Mouse (Mus musculus) testis, adult 2 months (tissue): Measurements from ENCODE around the gene Rpl35. TPM values are rescaled to one million over a fixed set of nuclear protein-coding genes. Genes with fewer than 3 reads are reported as not detected.

ENCODE experiments used
- H3K27ac ChIP-seq: fragments of 200-500 bp; 2 replicates; pipeline ENCODE4 v1.5.1; 2012; ENCODE audit warnings: low read depth, low read length; ENCODE audit not compliant: control insufficient read depth, insufficient read depth
- H3K27me3 ChIP-seq: fragments of 200-500 bp; 2 replicates; pipeline ENCODE4 v1.6.1; 2012; ENCODE audit warnings: mild to moderate bottlenecking, low read length, moderate library complexity; ENCODE audit not compliant: control insufficient read depth, insufficient read depth
- H3K36me3 ChIP-seq: fragments of 200-500 bp; 2 replicates; pipeline ENCODE4 v1.6.1; 2012; ENCODE audit warnings: mild to moderate bottlenecking, low read length; ENCODE audit not compliant: control insufficient read depth, insufficient read depth
- H3K4me1 ChIP-seq: fragments of 200-500 bp; 2 replicates; pipeline ENCODE4 v1.6.1; 2012; ENCODE audit warnings: low read length; ENCODE audit not compliant: control insufficient read depth, insufficient read depth
- H3K4me3 ChIP-seq: fragments of 200-500 bp; 2 replicates; pipeline ENCODE4 v1.5.1; 2012; ENCODE audit warnings: low read depth, mild to moderate bottlenecking, low read length, moderate library complexity, mixed read lengths; ENCODE audit not compliant: control insufficient read depth
- CTCF ChIP-seq: fragments of 200-500 bp; IDR thresholded peaks from 2 replicates; pipeline ENCODE4 v1.5.1; 2012; ENCODE audit warnings: low read depth, mild to moderate bottlenecking, inconsistent platforms, low read length, moderate library complexity; ENCODE audit not compliant: control insufficient read depth, insufficient read depth, insufficient replicate concordance
- POLR2A ChIP-seq: fragments of 200-500 bp; IDR thresholded peaks from 2 replicates; pipeline ENCODE4 v1.6.1; 2012; ENCODE audit warnings: low read depth, mild to moderate bottlenecking, inconsistent platforms, low read length, moderate library complexity; ENCODE audit not compliant: control insufficient read depth
- polyA plus RNA-seq: library from polyadenylated mRNA; depleted of rRNA; stranded (reverse); fragments of >200 nt; gene quantifications from 2 replicates; pipeline ENCODE4 v1.2.3, GENCODE M21; 2012

Rpl35 gene
- polyA plus RNA-seq, 1 experiment: 162 TPM

GRCm38 (mm10) chr2:38986580-38986979 is 18.8 kb downstream of the Rpl35 start:
- no peaks in the 10 kb centered on the region; the same call in 1 of the 2 replicates for H3K4me1 ChIP-seq
- H3K4me3 ChIP-seq: peak overlapping the region; percentile 29
- H3K27me3 ChIP-seq: no peaks in the 10 kb centered on the region
- TF ChIP-seq CTCF: no peak
- TF ChIP-seq POLR2A: no peak
- no peaks in the 10 kb centered on the region for H3K36me3 ChIP-seq
- H3K27ac ChIP-seq: no peak overlapping the region

- Histone ChIP-seq H3K36me3 (no peaks in the 10 kb centered on the region), H3K4me3 (no peak overlapping the region), H3K4me1 (no peaks in the 10 kb centered on the region), H3K27me3 (no peaks in the 10 kb centered on the region), H3K27ac (no peak overlapping the region)
- no peak for TF ChIP-seq POLR2A
- peak; percentile 70; the same call in 1 of the 2 replicates for TF ChIP-seq CTCF
Measured at GRCm38 (mm10) chr2:38983456-38983855, 22.0 kb downstream of the Rpl35 start.

- no peak for TF ChIP-seq POLR2A
- no peak for TF ChIP-seq CTCF
- Histone ChIP-seq H3K27me3 (no peaks in the 10 kb centered on the region), H3K36me3 (no peaks in the 10 kb centered on the region), H3K4me1 (peaks cover 3% of the 10 kb centered on the region), H3K4me3 (no peak overlapping the region), H3K27ac (no peak overlapping the region)
Measured at GRCm38 (mm10) chr2:38977837-38978236, 27.6 kb downstream of the Rpl35 start.

GRCm38 (mm10) chr2:38975941-38976805 is 29.3 kb downstream of the Rpl35 start:
- H3K4me1 ChIP-seq: peaks cover 3% of the 10 kb centered on the region
- TF ChIP-seq POLR2A (no peak), CTCF (no peak)
- H3K36me3 ChIP-seq: no peaks in the 10 kb centered on the region
- H3K27ac ChIP-seq: no peak overlapping the region
- H3K4me3 ChIP-seq: no peak overlapping the region
- no peaks in the 10 kb centered on the region for H3K27me3 ChIP-seq

GRCm38 (mm10) chr2:38975181-38975580 is 30.2 kb downstream of the Rpl35 start:
- H3K4me3 ChIP-seq: 0 out of 2 replicates have a peak overlapping the region, but pooled peaks have one; percentile 24
- H3K4me1 ChIP-seq: peaks cover 3% of the 10 kb centered on the region
- H3K27ac ChIP-seq: no peak overlapping the region
- TF ChIP-seq POLR2A: no peak
- no peak for TF ChIP-seq CTCF
- H3K27me3 ChIP-seq: no peaks in the 10 kb centered on the region
- no peaks in the 10 kb centered on the region for H3K36me3 ChIP-seq

- H3K4me1 ChIP-seq: peaks cover 3% of the 10 kb centered on the region
- H3K36me3 ChIP-seq: no peaks in the 10 kb centered on the region
- no peak for TF ChIP-seq CTCF
- TF ChIP-seq POLR2A: no peak
- no peaks in the 10 kb centered on the region for H3K27me3 ChIP-seq
- no peak overlapping the region for H3K27ac ChIP-seq
- H3K4me3 ChIP-seq: no peak overlapping the region
Measured at GRCm38 (mm10) chr2:38974171-38974570, 31.3 kb downstream of the Rpl35 start.

GRCm38 (mm10) chr2:38973701-38974100 is 31.7 kb downstream of the Rpl35 start:
- H3K4me1 ChIP-seq: peaks cover 3% of the 10 kb centered on the region
- TF ChIP-seq CTCF (no peak), POLR2A (no peak)
- H3K36me3 ChIP-seq: no peaks in the 10 kb centered on the region
- no peak overlapping the region for H3K27ac ChIP-seq
- no peaks in the 10 kb centered on the region for H3K27me3 ChIP-seq
- no peak overlapping the region for H3K4me3 ChIP-seq

- Histone ChIP-seq H3K36me3 (no peaks in the 10 kb centered on the region), H3K4me3 (no peak overlapping the region), H3K4me1 (peaks cover 3% of the 10 kb centered on the region), H3K27me3 (no peaks in the 10 kb centered on the region), H3K27ac (no peak overlapping the region)
- no peak for TF ChIP-seq POLR2A
- TF ChIP-seq CTCF: no peak
Measured at GRCm38 (mm10) chr2:38973223-38973622, 32.2 kb downstream of the Rpl35 start.
